Mouse (Mus musculus) embryonic facial prominence, embryonic 10.5 days (tissue): ENCODE data around the gene Alg3. TPM values are rescaled to one million over a fixed set of nuclear protein-coding genes. Genes with fewer than 3 reads are reported as not detected.
A peak's percentile ranks its signal among the peaks of the same experiment; 100 is the strongest.

Experiments used
- DNase-seq: peaks from one replicate; pipeline ENCODE4 v3.0.0-alpha.2; 2017; ENCODE audit warnings: low spot score
- H3K27ac ChIP-seq: fragments of 300-500 bp; sonication (generic); replicated peaks from 2 replicates; pipeline ENCODE4 v1.5.1; 2016; ENCODE audit warnings: mild to moderate bottlenecking
- H3K27me3 ChIP-seq: fragments of 300-500 bp; sonication (generic); replicated peaks from 2 replicates; pipeline ENCODE4 v1.6.1; 2016; ENCODE audit warnings: low read depth, mild to moderate bottlenecking; ENCODE audit not compliant: poor library complexity, severe bottlenecking
- H3K36me3 ChIP-seq: fragments of 300-500 bp; sonication (generic); replicated peaks from 2 replicates; pipeline ENCODE4 v1.6.1; 2016; ENCODE audit warnings: mild to moderate bottlenecking, moderate library complexity
- H3K4me1 ChIP-seq: fragments of 300-500 bp; sonication (generic); 2 replicates; pipeline ENCODE4 v1.6.1; 2016
- H3K4me3 ChIP-seq: fragments of 300-500 bp; sonication (generic); 2 replicates; pipeline ENCODE4 v1.5.1; 2016; ENCODE audit warnings: mild to moderate bottlenecking, moderate library complexity
- H3K9me3 ChIP-seq: fragments of 300-500 bp; sonication (generic); 2 replicates; pipeline ENCODE4 v1.6.1; 2016; ENCODE audit warnings: mild to moderate bottlenecking
- WGBS: fragments of 180-500 bp; shearing (Covaris S2); methylation state at CpG from one replicate; pipeline ENCODE4 v1.1.7; 2016; 5-methylcytosine and 5-hydroxymethylcytosine counted together
- polyA plus RNA-seq: library from polyadenylated mRNA; unstranded; fragments of >200 nt; fragmentation: Nextera tagmentation; extraction: Ambion mirVana; gene quantifications from 2 replicates; pipeline ENCODE4 v1.2.1, GENCODE M21; 2016

Gene Alg3
- polyA plus RNA-seq, 1 experiment from 2014 or later, result 53.9 TPM

DNA sequence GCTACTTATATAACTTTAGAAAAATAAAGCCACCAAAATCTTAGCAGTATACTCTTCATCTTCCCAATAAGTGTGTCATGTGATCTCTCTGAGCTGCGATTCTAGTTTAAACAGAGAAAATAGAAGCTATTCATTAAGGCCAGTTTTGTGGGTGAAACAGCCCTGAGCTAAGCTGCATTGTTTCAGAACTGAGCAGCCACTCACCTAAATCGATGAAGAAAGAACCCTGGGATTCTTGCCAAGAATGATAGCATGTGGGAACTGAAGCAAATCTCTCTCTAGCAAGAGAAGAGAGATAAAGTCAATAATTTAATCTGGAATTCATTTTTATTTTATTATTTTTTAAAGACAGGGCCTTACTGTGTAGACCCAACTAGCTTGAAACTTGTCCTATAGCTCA, 11.7 kb upstream of the Alg3 start:
- Histone ChIP-seq H3K4me1 (peaks cover 37% of the 10 kb centered on the region), H3K9me3 (no peaks in the 10 kb centered on the region), H3K27ac (no peak overlapping the region), H3K4me3 (no peak overlapping the region), H3K27me3 (peaks cover 40% of the 10 kb centered on the region), H3K36me3 (peaks cover 4% of the 10 kb centered on the region)
- DNase-seq, result no peak
- WGBS, result 64% methylated on average over 2 of the region's 2 CpGs

- Histone ChIP-seq H3K4me1 (peaks cover 37% of the 10 kb centered on the region), H3K27me3 (peaks cover 47% of the 10 kb centered on the region), H3K9me3 (no peaks in the 10 kb centered on the region), H3K36me3 (peaks cover 12% of the 10 kb centered on the region), H3K27ac (peak overlapping the region; percentile 89), H3K4me3 (peak overlapping the region; percentile 78)
- under 1% methylated on average over 37 of the region's 37 CpGs for WGBS
- DNase-seq, result peak; percentile 81
Observed at GRCm38 (mm10) chr16:20621991-20622685, 10.6 kb upstream of the Alg3 start.

- H3K27ac ChIP-seq, result peak within 1 kb of the TSS; percentile 89
- peak; percentile 75 for DNase-seq
- peaks cover 47% of the 10 kb centered on the region for H3K27me3 ChIP-seq
- WGBS, result under 1% methylated on average over 86 of the region's 92 CpGs
- H3K4me1 ChIP-seq, result peaks cover 37% of the 10 kb centered on the region
- no peaks in the 10 kb centered on the region for H3K9me3 ChIP-seq
- peaks cover 12% of the 10 kb centered on the region for H3K36me3 ChIP-seq
- H3K4me3 ChIP-seq, result peak within 1 kb of the TSS; percentile 78
Observed at GRCm38 (mm10) chr16:20621191-20621990, 9.9 kb upstream of the Alg3 start, which contains the start of gene Camk2n2. Gene Camk2n2 (minus strand): TSS chr16:20621287.

DNA sequence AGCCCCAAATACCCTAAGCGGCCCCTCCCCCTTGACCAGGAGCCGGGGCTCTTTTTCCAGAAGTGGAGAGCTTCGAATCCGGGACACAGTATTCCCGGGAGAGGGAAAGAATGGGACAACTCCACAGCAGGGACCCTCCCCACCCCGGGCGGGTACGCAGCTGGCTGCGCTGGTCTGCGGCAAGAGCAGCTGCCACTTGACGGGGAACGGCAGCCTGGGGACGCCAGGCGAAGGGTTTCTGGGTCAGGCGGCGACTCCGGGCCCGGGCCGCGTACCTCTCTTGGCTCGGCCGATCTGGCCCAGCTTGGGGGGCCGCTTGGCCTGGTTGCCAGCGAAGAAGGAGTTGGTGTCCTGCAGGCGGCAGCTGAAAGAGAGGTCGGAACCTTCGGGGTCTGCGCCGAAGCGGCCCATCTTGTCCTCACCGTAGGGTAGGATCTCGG, 9.2 kb upstream of the Alg3 start:
- Histone ChIP-seq H3K27me3 (peaks cover 47% of the 10 kb centered on the region), H3K4me3 (peak overlapping the region; percentile 78), H3K27ac (peak overlapping the region; percentile 89), H3K4me1 (peaks cover 37% of the 10 kb centered on the region), H3K9me3 (no peaks in the 10 kb centered on the region), H3K36me3 (peaks cover 12% of the 10 kb centered on the region)
- DNase-seq, result peak; percentile 70
- under 1% methylated on average over 32 of the region's 32 CpGs for WGBS

- peak overlapping the region; percentile 78 for H3K4me3 ChIP-seq
- peaks cover 12% of the 10 kb centered on the region for H3K36me3 ChIP-seq
- H3K9me3 ChIP-seq, result no peaks in the 10 kb centered on the region
- H3K4me1 ChIP-seq, result peaks cover 37% of the 10 kb centered on the region
- 0% methylated on average over 9 of the region's 9 CpGs for WGBS
- H3K27ac ChIP-seq, result peak overlapping the region; percentile 89
- peaks cover 47% of the 10 kb centered on the region for H3K27me3 ChIP-seq
- DNase-seq, result no peak
Observed at GRCm38 (mm10) chr16:20620399-20620735, 8.8 kb upstream of the Alg3 start.

- WGBS, result 2% methylated on average over 82 of the region's 83 CpGs
- Histone ChIP-seq H3K4me1 (peaks cover 37% of the 10 kb centered on the region), H3K4me3 (peak overlapping the region; percentile 78), H3K27me3 (peaks cover 47% of the 10 kb centered on the region), H3K9me3 (no peaks in the 10 kb centered on the region), H3K36me3 (peaks cover 12% of the 10 kb centered on the region), H3K27ac (no peak overlapping the region; the same call in 1 of the 2 replicates)
- DNase-seq, result peak; percentile 76
Observed at GRCm38 (mm10) chr16:20619541-20620398, 8.2 kb upstream of the Alg3 start.

GRCm38 (mm10) chr16:20610501-20611356, 806 bp downstream of the Alg3 start:
- Histone ChIP-seq H3K4me3 (peak overlapping the region; percentile 88), H3K27ac (peak overlapping the region; percentile 95), H3K27me3 (no peaks in the 10 kb centered on the region), H3K4me1 (peaks cover 28% of the 10 kb centered on the region), H3K36me3 (peaks cover 37% of the 10 kb centered on the region), H3K9me3 (no peaks in the 10 kb centered on the region)
- under 1% methylated on average over 28 of the region's 28 CpGs for WGBS
- peak; percentile 87 for DNase-seq

DNA sequence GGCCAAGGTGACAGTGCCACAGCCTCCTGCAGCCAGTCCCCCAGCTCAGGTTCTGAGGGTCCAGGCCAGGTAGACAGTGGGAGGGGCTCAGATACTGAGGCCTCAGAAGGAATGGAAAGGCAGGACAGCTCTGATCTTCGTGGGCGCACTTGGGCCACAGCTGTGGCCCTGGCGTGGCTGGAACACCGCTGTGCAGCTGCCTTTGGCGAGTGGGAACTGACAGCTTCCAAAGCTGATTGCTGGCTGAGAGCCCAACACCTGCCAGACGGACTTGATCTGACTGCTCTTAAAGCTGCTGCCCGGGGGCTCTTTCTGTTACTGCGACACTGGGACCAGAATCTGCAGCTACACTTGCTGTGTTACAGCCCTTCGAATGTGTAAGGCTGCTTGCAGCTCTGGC, 6.8 kb downstream of the Alg3 start:
- Histone ChIP-seq H3K27me3 (no peaks in the 10 kb centered on the region), H3K4me3 (no peak overlapping the region), H3K27ac (no peak overlapping the region), H3K36me3 (peaks cover 53% of the 10 kb centered on the region), H3K4me1 (peaks cover 12% of the 10 kb centered on the region), H3K9me3 (no peaks in the 10 kb centered on the region)
- DNase-seq, result no peak
- WGBS, result 85% methylated on average over 9 of the region's 9 CpGs

GRCm38 (mm10) chr16:20600511-20600910, 11.0 kb downstream of the Alg3 start:
- Histone ChIP-seq H3K36me3 (peaks cover 19% of the 10 kb centered on the region), H3K4me1 (peaks cover 5% of the 10 kb centered on the region; the same call in 1 of the 2 replicates), H3K4me3 (no peak overlapping the region), H3K27me3 (peaks cover 8% of the 10 kb centered on the region), H3K9me3 (no peaks in the 10 kb centered on the region), H3K27ac (no peak overlapping the region)
- DNase-seq, result no peak
- 83% methylated on average over 5 of the region's 5 CpGs for WGBS

GRCm38 (mm10) chr16:20596687-20597441, 14.7 kb downstream of the Alg3 start:
- no peak for DNase-seq
- Histone ChIP-seq H3K4me3 (no peak overlapping the region), H3K4me1 (peaks cover 5% of the 10 kb centered on the region; the same call in 1 of the 2 replicates), H3K27me3 (peaks cover 44% of the 10 kb centered on the region), H3K36me3 (no peaks in the 10 kb centered on the region), H3K9me3 (no peaks in the 10 kb centered on the region), H3K27ac (no peak overlapping the region)
- WGBS, result 63% methylated on average over 7 of the region's 7 CpGs

DNA sequence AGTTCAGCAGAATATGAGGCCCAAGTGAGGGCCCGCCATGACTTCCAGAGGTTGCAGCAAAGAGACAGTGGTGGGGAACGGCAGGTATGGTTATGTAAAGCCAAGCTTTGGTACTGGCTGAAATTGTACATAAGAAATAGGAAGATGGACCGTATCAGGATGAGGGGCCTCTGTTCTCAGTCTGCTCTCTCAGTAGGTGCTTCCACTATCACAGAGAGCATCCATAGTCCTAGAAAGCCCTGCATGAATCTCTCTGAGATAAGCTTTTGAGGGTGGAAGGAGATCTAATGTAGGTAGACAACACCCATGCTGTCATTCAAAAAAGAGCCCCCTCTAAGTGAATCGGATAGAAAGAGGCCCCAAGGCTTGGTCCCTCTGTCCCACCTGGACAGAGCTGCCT, 15.8 kb downstream of the Alg3 start:
- no peak overlapping the region for H3K27ac ChIP-seq
- no peaks in the 10 kb centered on the region for H3K9me3 ChIP-seq
- no peak for DNase-seq
- H3K27me3 ChIP-seq, result peaks cover 55% of the 10 kb centered on the region
- H3K4me1 ChIP-seq, result peaks cover 12% of the 10 kb centered on the region
- no peak overlapping the region for H3K4me3 ChIP-seq
- H3K36me3 ChIP-seq, result no peaks in the 10 kb centered on the region
- WGBS, result 88% methylated on average over 4 of the region's 4 CpGs
